Mouse (Mus musculus) adrenal gland, postnatal 25 days (tissue): Measurements from ENCODE around the gene Scmh1. TPM values are rescaled to one million over a fixed set of nuclear protein-coding genes. Genes with fewer than 3 reads are reported as not detected.

Experiments used
- DNase-seq: peaks from one replicate; pipeline ENCODE4 v3.0.0; 2021; ENCODE audit warnings: mixed read lengths
- total RNA-seq: library from RNA; stranded (reverse); gene quantifications from 2 replicates; pipeline ENCODE4 v1.2.3, GENCODE M21; 2021

The Scmh1 gene
- total RNA-seq, 1 experiment from 2014 or later: 47.5 TPM

GRCm38 (mm10) chr4:120556592-120556991, 151.5 kb downstream of the Scmh1 start:
- no peak for DNase-seq

GRCm38 (mm10) chr4:120565726-120566125, 160.6 kb downstream of the Scmh1 start:
- DNase-seq: no peak

- no peak for DNase-seq
These were observed 162.9 kb downstream of the Scmh1 start for GRCm38 (mm10) chr4:120568005-120568404.

- DNase-seq: no peak
These were observed 163.9 kb downstream of the Scmh1 start for GRCm38 (mm10) chr4:120569025-120569424.

- DNase-seq: peak; percentile 96
These were observed 164.7 kb downstream of the Scmh1 start, which contains the start of gene Ctps for GRCm38 (mm10) chr4:120569486-120570437. TSS of gene Ctps (minus strand) at chr4:120570276.

GRCm38 (mm10) chr4:120570438-120571069, 165.5 kb downstream of the Scmh1 start:
- no peak for DNase-seq

- no peak for DNase-seq
These were observed 166.0 kb downstream of the Scmh1 start for GRCm38 (mm10) chr4:120571070-120571464.

- DNase-seq: no peak
These were observed 166.6 kb downstream of the Scmh1 start for GRCm38 (mm10) chr4:120571691-120572090.

Other genes with a start within 250 kb of the Scmh1 start
- not detected in 2 replicates for gene Edn2, start 244.1 kb upstream of the Scmh1 start, total RNA-seq
- gene Foxo6, start 117.9 kb upstream of the Scmh1 start, total RNA-seq: 0.71 and 1.9 TPM in 2 replicates
- gene Slfnl1, start 127.0 kb downstream of the Scmh1 start, total RNA-seq: 0.39 TPM in 1 of 2 replicates, not detected in the other
- 30.5 and 41.3 TPM in 2 replicates for gene Ctps, start 165.0 kb downstream of the Scmh1 start, total RNA-seq
- not detected in 2 replicates for gene Gm8439, start 183.5 kb downstream of the Scmh1 start, total RNA-seq